Mouse (Mus musculus): ENCODE results near the gene Hoxb3.

Gene Hoxb3

DNA sequence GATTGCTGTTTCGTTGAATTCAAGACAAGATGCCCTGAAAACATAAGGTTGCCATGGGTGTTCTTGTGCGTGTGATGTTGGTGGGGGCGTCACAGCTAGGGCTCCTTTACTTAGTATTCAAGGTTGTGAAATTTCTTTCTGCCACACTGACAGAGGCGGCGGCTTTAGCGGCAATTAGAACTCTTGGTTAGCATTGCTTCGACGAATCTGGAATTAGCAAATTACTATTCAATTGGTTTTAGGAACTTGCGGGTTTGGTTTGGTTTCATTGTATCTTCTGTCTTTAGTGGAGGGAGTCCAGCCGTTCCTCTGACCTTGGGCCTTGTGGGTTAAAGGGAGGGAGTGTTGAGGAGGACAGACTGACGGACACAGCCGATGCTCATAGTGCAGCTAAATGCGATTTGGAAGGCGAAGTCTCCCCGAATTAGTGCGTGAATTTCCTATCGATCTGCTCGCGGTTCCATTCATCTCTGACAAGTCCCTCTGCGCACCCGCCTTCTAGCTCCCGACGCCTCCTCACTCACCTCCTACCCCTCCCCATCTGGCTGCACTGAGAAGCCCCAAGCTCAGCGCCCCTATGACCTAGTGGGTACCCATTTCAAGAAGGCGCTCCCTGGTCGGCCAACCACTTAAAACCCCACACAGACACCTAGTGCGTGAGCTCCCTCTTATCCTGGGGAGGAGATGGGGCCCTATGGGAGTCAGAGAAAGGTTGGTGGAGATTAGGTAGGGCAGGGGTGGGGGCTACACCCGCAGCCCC is 5.3 kb upstream of the Hoxb3 start, which contains the start of gene Hoxb4:
Hoxb4 (plus strand) TSS at position 660 of the 760 bp plus-strand sequence.
- DNase-seq (ENCODE audit: low spot score in 2 of 2), result no peak

DNA sequence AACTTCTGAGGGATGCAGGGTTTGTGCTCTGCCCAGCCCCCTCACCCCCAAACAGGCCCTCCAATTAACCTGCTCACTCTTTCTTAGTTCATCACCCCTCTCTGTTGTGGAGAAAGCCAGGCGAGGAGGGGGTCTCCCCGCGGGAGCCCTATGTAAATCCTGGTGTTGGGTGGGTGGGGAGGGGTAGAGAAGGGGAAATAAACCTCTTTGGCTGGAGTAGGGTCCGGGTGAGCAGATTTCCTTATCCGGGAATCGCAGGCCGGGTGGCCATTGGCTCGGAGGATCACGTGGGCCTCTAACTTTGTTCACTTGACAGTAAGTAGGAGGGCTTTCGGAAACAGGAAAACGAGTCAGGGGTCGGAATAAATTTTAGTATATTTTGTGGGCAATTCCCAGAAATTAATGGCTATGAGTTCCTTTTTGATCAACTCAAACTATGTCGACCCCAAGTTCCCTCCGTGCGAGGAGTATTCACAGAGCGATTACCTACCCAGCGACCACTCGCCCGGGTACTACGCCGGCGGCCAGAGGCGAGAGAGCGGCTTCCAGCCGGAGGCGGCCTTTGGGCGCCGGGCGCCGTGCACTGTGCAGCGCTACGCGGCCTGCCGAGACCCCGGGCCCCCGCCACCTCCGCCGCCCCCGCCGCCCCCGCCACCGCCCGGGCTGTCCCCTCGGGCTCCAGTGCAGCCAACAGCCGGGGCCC is 4.6 kb upstream of the Hoxb3 start:
- peak; percentile 56 to 80 for DNase-seq (ENCODE audit: low spot score in 2 of 2)

DNA sequence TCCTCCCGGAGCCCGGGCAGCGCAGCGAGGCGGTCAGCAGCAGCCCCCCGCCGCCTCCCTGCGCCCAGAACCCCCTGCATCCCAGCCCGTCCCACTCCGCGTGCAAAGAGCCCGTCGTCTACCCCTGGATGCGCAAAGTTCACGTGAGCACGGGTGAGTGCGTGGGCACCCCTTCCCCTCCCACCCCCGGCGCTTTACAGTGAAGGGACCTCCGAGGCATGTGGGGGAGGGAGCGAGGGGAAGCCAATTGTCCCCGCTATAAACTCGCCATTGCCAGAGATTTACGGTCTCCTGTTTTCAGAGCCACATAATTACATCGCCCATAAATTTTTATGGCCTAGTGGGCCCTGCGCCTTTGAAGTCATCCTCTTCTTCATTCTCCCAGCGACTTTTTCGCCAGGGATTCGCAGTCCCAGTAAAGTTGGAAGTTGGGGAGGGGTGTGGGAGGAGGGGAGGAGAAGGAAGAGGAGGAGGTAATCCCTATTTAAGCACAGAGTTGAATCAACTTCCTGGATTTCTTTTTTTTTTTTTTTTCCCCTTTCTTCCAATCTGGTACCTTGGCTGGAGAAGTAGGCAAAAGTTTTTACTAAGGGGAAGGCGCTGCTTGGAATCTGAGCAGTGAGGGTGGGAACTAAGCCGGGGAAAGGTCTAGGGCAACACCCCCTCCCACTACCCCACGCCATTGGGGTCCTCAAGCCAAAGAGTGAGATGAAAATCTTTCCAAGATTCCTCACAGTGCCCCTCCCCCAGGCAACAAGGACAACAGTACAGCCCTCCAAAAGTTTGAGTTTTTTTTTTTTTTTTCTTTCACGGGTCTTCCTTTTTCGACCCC is 3.8 kb upstream of the Hoxb3 start:
- DNase-seq (ENCODE audit: low spot score in 2 of 2), result no peak

DNA sequence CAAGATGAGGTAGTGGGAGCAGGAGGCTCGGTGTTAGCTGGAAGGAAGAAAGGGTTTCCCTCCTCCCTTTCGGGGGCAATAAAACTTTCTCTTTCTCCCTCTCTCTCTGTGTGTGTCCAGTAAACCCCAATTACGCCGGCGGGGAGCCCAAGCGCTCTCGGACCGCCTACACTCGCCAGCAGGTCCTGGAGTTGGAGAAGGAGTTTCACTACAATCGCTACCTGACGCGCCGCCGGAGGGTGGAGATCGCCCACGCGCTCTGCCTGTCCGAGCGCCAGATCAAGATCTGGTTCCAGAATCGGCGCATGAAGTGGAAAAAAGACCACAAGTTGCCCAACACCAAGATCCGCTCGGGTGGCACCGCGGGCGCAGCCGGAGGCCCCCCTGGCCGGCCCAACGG is 3.2 kb upstream of the Hoxb3 start:
- no peak for DNase-seq (ENCODE audit: low spot score in 2 of 2)

DNA sequence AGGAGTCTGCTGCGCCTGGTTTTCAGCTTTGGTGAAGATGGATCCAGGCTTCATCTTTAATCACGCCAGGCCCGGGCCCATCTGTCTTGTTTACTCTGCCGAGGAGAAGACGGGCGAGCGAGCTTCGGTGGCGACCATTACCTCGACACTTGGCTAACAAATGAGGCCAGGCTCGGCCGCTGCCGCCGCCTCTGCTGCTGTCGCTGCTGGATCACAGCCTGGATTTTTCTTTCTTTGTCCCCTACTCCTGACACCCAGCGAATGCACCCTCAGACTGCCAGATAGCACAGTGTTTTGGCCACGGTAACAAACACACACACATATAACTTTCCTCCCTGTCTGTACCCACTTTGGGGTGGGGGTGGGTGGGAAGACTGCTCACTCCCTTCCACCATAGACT is 2.4 kb upstream of the Hoxb3 start:
- DNase-seq (ENCODE audit: low spot score in 2 of 2), result no peak

DNA sequence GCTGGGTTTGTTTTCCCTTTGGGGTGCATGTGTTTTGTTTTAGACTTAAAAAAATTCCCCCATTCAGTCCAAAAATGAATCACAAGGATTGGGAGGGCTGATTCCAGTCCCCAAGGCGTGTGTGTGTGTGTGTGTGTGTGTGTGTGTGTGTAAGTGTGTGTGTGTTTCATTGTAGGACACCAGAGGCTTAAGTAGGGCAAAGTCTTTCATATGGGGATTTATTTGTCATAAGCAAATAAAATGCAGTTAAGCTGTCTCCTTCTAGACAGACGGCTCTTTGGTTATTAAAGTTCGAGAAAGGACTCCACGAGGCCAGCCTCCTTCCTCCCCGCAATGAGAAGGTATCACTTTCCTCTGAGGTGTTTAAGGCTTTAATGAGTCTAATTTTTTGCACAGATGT is 1.3 kb upstream of the Hoxb3 start:
- DNase-seq (ENCODE audit: low spot score in 2 of 2), result no peak

DNA sequence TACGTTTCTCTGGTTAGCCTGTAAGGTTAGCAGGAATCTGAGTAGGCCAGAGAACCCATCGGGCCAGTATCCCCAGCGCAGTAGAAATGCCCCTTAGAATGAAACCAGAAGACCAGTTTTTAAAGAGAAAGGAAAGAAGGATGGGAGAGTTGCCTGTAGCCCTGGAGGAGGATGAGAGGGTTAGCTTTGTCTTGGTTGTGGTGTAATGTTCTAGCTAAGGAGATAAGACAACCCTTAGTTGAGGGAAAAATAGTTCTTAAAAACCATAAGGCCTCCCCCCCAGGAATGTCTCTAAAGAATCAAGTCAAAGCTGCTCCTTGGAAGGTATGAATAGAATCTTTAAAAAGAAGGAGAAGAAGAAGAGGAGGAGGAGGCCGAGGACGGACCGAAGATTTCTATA is 388 bp upstream of the Hoxb3 start:
- DNase-seq (ENCODE audit: low spot score in 2 of 2), result no peak

DNA sequence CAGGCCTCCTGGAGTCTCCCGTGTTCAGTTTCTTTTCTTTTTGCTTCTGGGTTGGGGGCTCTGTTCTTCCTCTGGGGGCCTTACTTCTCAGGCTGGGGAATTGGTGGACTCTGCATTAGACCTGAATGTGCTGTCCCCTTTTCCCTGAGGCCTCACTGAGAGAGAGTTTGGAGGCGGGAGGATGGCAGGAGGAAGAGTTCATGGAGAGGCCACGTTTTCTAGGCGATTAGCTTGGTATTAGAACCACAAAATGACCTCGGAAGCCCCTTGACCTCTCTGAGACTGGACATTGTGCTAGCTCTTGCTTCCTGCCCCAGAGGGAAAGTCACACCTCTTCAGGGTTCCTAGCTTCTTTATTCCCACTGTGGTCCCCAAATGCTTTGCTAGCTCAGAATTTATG is 999 bp downstream of the Hoxb3 start:
- DNase-seq (ENCODE audit: low spot score in 2 of 2), result no peak

DNA sequence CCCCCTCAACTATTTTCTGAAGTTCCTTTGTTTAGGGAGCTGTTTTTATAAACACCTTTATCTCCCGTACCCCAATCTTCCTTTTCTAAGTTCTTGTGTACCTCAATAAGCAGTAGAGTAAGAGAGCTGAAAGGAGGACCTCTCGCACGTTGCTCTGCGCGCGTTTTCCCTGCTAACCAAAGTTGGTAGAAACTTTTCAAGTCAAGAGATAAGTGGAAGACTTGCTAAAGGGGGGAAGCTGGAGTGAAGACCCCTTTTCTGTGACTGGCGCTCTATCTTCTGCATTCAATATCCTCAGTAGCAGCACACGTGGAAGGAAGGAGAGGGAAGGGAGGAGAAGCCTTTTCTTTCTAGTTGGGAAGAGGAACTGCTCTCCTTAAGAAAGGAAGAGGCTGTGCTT is 1.8 kb downstream of the Hoxb3 start:
- DNase-seq (ENCODE audit: low spot score in 2 of 2), result no peak

DNA sequence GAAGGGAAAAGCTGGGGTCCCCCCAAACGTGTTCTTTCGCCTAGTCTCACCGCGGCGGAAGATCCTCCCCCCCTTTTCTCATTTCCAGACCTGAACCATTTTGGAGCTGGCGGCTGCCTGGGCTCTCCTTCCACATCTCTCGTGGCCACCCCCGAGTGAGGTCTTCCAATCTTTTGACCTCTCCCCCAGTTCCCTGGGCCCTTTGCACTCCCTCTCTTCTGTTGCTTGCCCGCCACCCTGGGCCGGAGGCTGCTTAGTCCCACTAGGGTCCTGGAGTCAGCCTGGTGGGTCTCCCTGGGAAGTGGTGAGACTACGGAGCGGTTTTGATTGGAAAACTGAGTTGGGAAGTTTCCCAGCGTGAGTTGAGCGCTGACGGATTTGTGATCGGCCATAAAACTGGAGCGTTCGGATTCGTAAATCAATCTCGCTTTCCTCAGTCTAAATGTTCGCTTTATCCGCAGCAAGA is 2.7 kb downstream of the Hoxb3 start:
- DNase-seq (ENCODE audit: low spot score in 2 of 2), result no peak

DNA sequence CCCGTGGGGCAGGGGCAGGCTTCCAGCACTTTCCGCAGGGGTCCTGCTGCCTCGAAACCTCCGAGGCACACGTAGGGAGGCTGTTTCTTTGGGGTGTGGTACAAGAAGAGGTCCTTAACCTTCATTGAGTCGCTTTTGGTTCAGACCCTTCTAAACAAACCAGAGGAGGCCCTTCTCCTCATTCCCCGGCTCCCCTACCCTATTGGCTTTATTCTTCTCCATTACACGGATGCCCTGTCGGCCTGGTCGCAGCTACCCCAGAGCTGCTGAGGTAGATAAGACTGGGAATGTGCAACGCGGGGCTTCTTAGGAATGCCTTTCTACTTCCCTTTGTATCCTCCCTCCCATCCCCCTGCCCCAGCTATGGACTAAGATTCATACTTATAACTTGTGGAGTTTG is 3.6 kb downstream of the Hoxb3 start:
- DNase-seq (ENCODE audit: low spot score in 2 of 2), result no peak

DNA sequence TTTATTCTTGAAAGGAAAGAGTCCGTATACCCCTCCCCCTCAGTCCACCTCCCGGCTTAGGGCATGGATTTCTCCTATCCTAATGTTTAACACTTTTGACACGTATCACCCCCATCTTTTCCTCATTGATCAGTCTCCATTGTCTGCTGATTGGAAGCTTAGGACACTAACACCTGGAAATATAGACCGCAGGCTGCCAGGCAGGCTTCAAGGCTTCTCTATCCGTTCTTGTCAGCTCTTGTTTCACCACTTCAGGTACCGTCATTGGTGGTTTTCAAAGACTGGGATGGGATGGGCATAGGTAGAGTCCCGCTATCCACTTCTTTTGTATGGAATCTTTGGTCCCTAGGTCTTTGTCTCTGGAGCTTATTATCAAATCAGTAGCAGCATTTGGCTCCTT is 4.0 kb downstream of the Hoxb3 start:
- no peak for DNase-seq (ENCODE audit: low spot score in 2 of 2)

DNA sequence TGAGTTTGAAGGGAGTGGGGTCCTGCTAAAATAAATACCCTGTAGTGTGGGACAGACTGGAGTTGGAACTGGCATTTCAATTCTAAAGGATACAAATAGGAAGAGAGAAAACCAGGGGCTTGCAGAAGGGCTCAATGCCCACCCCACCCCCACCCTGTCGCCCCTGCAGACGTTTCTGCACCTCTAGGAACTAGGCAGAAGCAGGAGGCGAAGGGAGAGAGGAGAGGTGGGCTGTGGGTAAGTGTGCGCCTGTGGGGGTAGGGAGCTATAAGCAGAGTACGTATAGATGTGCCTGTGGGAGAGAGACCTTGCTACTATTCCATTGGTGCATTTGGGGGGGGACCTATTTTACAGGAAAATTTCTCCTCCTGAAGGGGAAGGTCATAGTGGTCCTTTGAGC is 4.6 kb downstream of the Hoxb3 start:
- DNase-seq (ENCODE audit: low spot score in 2 of 2), result no peak

DNA sequence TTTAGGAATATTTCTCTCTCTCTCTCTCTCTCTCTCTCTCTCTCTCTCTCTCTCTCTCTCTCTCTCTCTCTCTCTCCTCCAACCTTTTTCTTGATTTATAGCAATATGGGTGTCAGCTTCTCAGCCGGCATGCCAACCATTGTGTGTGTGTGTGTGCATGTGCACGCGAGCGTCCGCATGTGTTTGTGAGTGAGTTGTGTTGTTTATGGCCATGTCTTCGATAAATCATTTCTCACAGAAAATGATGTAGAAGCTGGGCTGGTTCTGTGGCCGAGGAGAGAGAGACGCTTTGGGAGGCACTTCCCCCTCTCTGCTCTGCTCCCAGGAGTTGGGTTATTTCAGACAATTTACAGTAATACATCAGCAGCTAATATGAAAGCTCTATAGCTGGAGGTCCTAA is 5.5 kb downstream of the Hoxb3 start:
- DNase-seq (ENCODE audit: low spot score in 2 of 2), result no peak

DNA sequence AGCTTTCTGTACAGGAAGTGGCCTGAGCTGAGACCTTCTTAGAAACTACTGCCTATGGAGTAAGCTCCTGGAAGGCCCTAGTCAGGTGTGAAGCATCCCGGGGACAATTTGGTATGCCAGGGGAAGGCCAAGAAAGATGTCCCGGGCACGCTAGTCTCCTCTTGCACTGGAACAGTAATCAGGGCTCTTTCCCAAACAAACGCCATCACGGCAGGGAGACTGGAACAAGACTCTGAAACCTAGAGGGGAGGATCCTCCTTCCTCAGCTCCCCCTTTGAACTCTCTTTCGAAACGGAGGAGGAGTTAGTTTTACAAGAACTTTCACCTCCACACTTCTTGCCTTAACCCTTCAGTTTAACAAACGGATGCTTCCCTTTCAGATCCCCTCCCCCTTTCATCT is 9.0 kb downstream of the Hoxb3 start:
- no peak for DNase-seq (ENCODE audit: low spot score in 2 of 2)

DNA sequence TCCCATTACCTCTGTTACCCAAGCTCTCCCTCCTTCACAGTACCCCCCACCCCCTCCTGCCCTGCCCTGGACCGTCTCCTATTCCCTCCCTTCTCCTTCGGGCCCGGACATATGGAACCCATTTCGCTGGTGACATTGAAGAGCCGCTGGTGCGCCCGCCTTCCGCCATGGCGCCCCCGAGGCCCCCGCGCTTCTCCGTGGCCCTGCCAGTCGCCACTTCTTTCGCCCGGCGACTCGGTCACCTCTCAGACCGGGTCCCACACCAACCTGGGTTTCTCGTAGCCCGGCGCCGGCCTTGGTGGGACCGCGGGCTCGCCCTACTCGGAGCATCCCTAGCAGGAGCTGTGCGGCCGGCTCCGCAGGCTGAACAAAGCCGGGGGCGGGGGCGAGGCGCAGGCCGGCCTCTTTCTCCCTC is 9.5 kb downstream of the Hoxb3 start:
- DNase-seq (ENCODE audit: low spot score in 2 of 2), result no peak

DNA sequence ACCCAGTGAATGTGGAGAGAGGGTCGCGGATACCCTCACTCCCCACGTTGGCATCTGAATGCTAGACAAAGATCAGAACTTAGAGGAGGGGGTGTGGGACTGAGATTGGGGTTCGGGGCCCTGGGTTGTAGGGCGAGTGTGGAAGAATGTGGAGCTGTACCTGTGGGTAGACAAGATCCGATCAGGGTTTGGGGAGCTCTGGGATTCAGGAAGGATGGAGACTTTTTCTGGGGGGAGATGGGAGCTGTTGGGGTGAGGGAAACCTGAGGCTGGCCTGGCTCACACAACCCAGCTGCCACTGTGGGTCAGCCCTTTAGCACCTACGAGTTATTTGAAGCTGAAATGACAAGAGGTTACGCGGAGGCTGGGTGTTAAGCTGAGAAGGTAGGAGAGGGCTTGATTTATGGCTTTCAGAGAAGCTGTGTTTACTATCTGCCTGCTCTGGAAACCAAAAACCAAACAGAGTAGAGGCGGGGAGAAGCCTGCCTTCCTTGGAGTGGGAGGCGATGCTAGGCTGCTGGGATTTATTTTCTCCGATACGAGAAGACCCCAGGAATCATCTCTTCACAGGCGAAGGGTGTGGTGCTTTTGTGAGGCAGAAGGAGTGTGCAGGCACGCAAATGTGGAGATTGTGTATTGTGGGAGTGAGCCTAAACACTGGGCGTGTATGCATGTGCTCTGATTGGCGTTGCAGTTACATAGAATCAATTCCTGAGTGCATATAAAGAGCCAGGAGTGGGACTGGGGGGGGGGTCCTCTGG is 10.3 kb downstream of the Hoxb3 start:
- no peak for DNase-seq (ENCODE audit: low spot score in 2 of 2)

DNA sequence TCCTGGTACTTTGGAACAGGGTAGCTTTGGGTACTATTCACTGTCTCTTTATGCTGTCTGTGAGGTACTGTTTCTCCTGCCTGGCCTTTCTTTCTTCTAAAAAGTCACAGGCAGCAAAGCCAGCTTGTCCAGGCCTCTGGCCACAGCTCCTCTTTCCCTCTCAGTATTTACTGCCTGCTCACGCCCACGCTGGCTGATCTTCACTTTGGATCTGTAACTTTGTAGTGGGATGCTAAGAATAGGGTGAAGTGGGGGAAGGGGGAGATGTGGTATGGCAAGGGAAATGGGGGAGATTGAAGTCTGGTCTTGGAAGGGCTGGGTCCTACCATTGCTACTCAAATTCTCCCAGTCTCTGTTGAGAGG is 10.9 kb downstream of the Hoxb3 start:
- no peak for DNase-seq (ENCODE audit: low spot score in 2 of 2)

DNA sequence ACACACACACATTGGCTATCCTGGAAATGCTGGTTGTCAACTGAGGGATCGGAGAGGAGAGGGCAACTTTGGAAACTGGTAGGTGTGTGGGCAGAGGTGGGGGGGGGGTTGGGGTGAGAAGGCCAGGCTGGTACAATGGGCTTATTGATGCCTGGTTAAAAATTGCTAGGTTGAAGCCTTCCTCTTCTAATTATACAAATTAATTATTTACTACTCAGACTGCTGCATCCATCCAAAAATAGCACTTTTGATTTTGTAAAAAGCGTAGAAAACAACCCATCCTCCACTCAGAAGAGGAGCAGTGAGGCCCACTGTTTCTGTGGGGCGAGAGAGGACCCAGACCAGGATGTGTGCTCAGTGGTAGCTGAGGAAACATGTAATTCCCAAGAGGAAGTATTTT is 11.9 kb downstream of the Hoxb3 start:
- DNase-seq (ENCODE audit: low spot score in 2 of 2), result no peak

DNA sequence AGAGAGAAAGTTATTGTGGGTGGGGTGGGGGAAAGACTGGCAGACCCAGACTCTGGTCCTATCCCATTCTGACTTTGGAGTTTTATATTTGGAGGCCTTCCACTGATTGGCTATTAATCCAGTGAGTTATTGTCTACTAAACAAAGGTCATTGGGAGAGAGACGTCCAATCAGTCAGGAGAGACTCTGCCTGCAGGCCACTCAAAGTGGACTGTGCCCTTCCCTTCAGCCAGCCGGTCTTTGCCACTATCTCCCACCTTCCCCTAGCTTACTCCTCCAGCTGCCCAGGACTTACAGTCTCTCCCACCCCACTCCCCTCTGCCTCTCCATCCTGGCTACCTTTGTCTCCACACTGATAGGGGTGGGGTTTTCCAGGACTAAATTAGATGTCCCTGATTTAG is 13.5 kb downstream of the Hoxb3 start:
- no peak for DNase-seq (ENCODE audit: low spot score in 2 of 2)

DNA sequence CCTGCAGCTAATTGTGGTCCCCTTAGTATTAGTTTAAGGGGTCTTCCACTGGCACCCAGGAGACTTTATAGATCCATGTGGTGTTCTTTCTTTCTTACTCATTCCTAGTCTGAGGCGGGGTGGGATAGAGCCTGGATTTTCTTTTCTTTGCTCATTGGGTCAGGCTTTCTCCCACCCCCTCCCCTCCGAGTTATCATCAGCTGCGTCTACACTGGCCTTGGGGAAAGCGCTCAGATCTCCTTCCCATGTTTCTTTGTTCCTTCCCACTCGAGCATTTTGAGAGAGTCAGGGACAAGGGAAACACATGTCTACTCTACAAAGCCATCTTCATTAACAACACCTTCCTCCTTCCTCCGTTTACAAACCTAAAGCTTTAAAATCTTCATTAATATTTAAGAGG is 13.9 kb downstream of the Hoxb3 start:
- no peak for DNase-seq (ENCODE audit: low spot score in 2 of 2)

Data from heart, adult 9 months (tissue).